Mouse (Mus musculus): ENCODE measurements around the gene Idh3g.
"Not testable (repeated sequence)": the region's sequence is repeated elsewhere in the genome, so short reads cannot be mapped to it uniquely, and the experiment has no call there.

Gene Idh3g

GRCm38 (mm10) chrX:73756334-73757140 lies 30.2 kb downstream of the Idh3g start, which contains the start of gene Plxnb3:
Gene Plxnb3, plus strand, starts transcription at chrX:73757090.
- DNase-seq (ENCODE audit: low spot score): no peak

DNA sequence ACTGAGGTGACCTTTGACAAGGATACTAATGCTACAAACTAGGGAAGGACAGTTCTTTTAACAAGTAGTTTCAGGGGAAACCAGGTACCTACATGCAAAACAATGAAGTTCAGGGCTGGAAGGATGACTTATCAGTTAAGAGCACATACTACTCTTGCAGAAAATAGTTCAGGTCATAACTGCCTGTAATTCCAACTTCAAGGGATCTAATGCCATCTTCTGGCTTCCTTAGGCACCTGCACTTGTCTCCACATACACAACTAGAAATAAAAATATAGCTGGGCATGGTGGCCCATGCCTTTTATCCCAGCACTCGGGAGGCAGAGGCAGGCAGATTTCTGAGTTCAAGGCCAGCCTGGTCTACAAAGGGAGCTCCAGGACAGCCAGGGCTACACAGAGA lies 37.7 kb downstream of the Idh3g start:
- no peak for DNase-seq (ENCODE audit: low spot score)

- DNase-seq (ENCODE audit: low spot score): no peak
These were observed 41.8 kb downstream of the Idh3g start for GRCm38 (mm10) chrX:73744774-73745481.

DNA sequence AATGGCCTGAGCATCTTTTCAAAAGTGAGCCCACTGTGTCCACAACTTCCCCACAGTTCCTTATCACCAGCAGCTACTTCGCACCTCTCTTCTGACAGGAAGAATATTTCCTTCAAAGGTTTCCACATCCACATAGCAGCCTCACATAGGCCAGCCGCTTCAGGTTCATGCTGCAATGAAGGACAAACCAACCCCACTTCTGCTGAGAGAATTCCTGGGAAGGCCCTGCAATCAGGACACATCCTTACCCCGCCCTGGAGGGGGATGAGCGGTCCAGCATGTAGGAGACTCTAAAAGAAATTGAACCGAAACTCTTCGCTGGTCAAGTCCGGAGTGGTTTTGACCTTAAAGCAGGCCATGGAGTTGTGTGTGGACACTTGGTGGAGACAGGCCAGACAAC lies 46.9 kb downstream of the Idh3g start:
- not testable (repeated sequence) for DNase-seq (ENCODE audit: low spot score)

DNA sequence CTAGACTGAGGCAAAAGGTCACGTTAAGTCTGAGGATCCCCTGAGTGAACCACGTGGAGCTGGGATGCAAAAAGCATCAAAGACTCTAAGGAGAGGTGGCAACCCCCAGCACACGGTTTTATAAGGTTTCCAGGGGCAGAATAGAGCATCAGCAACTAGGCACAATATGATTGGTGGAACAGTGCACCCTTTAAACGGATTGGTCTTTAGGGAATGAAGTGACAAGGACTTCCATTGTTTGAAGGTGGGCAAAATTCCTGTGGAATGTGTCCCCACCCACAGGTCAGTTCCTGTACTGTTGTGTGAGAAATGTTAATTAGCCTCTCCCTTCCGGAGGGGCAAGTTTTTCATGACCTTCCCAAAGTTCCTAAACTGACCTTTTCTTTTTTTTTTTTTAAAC lies 47.5 kb downstream of the Idh3g start:
- no peak for DNase-seq (ENCODE audit: low spot score)

- no peak for DNase-seq (ENCODE audit: low spot score)
These were observed 48.5 kb downstream of the Idh3g start for GRCm38 (mm10) chrX:73738155-73738554.

- no peak for DNase-seq (ENCODE audit: low spot score)
These were observed 55.8 kb downstream of the Idh3g start for GRCm38 (mm10) chrX:73730908-73731307.
